Comparison of ENCODE assay signal across 8 mouse cellular contexts in the genomic region with DNA sequence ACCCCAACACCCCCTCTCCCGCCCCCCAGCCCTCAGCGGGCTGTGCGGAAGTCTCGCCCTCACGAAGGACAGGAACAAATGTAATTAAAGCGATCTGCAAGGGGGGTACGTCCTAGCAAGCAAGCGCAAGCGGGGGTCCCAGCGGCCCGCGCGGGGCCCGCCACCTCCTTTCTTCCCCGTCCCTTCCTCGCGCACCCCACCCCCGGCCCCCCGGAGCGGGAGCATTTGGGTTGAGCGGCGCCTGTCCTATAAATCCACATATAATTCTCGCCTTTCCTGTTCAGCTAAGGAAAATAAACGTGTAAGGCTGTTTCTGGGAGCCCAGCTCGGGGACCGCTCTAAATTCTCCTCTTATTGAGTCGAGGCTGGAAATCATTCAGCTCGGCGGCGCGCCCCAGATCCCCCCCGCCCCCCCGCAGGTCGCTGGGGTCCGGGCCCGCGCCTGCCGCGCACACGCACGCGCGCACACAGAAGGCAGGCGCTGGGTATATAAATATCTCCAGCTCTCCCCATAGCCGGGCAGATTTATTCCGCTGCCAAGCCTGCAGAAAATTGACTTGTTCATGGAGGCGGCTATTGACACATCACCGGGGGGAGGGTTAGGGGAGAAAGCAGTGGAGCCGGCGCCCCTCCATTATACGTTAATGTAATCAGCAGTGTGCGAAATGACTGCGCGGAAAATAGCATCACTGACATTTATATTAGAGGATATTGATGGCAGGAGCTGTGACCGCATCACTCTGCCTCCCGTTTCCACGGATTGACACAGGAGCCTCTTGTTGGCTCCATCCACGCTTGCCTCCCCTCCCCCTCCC.
DNase-seq lines count a peak whose midpoint lies in the region; ATAC-seq and TF ChIP-seq lines count a peak whose summit lies in the region.

No protein-coding gene starts in this region.

- H3K36me3 ChIP-seq in spleen, adult 2 months (ENCODE audit: control insufficient read depth, insufficient read depth, low read length) = no peaks in the 10 kb centered on the region
- H3K36me3 ChIP-seq in intestine, postnatal 0 days (ENCODE audit: control insufficient read depth, insufficient read depth) = no peaks in the 10 kb centered on the region
- H3K36me3 ChIP-seq in liver, embryonic 13.5 days = no peaks in the 10 kb centered on the region

- no peak for DNase-seq in spleen, adult 2 months (ENCODE audit: low read depth in 1 of 2, low spot score in 2 of 2)
- no peak for DNase-seq in spleen, adult 12 weeks (ENCODE audit: low spot score)
- DNase-seq in cerebellum, postnatal 14 days = peak; percentile 86 to 87
- DNase-seq in gastrocnemius, adult 8-10 months (ENCODE audit: low spot score in 2 of 2) = peak; percentile 35 to 54
- DNase-seq in liver, embryonic 13.5 days = no peak
- DNase-seq in right cerebral cortex, adult 2 months (ENCODE audit: low spot score in 2 of 2) = peak; percentile 80
- no peak for DNase-seq in adipocyte (ENCODE audit: low spot score)

- TF ChIP-seq POLR2A in spleen, adult 2 months (IDR thresholded peaks at IDR 0.05; ENCODE audit: low read depth, low read length) = no peak

- no peak for TF ChIP-seq CTCF in spleen, adult 2 months (IDR thresholded peaks at IDR 0.05; ENCODE audit: extremely low read depth, insufficient read depth, insufficient read length, insufficient replicate concordance)
- no peak for TF ChIP-seq CTCF in intestine, postnatal 0 days (IDR thresholded peaks at IDR 0.05; ENCODE audit: low read depth)

- peak overlapping the region; percentile 82 for H3K4me2 ChIP-seq in intestine, postnatal 0 days (replicated peaks; ENCODE audit: low read depth)
- peak overlapping the region; percentile 73 for H3K4me2 ChIP-seq in liver, embryonic 13.5 days

- H3K4me3 ChIP-seq in spleen, adult 2 months (ENCODE audit: extremely low read depth, insufficient read depth, insufficient read length) = peak overlapping the region; percentile 48; the same call in 1 of the 2 replicates
- peak overlapping the region; percentile 50 for H3K4me3 ChIP-seq in intestine, postnatal 0 days (ENCODE audit: low read depth, low read length)
- H3K4me3 ChIP-seq in liver, embryonic 13.5 days (replicated peaks) = peak overlapping the region; percentile 53

- peaks cover 9% of the 10 kb centered on the region; the same call in 1 of the 2 replicates for H3K4me1 ChIP-seq in spleen, adult 2 months (ENCODE audit: control insufficient read depth, insufficient read depth, insufficient read length)
- no peaks in the 10 kb centered on the region; the same call in 1 of the 2 replicates for H3K4me1 ChIP-seq in intestine, postnatal 0 days (replicated peaks; ENCODE audit: control insufficient read depth, insufficient read depth, low read length)
- peaks cover 12% of the 10 kb centered on the region for H3K4me1 ChIP-seq in liver, embryonic 13.5 days (replicated peaks)

- H3K27me3 ChIP-seq in spleen, adult 2 months (ENCODE audit: control insufficient read depth, insufficient read depth, low read length) = peaks cover 23% of the 10 kb centered on the region
- H3K27me3 ChIP-seq in intestine, postnatal 0 days (replicated peaks; ENCODE audit: control insufficient read depth, insufficient read depth, low read length) = peaks cover 76% of the 10 kb centered on the region
- H3K27me3 ChIP-seq in liver, embryonic 13.5 days = peaks cover 98% of the 10 kb centered on the region

- no peak overlapping the region for H3K27ac ChIP-seq in spleen, adult 2 months (ENCODE audit: insufficient read depth, low read length)
- no peak overlapping the region for H3K27ac ChIP-seq in intestine, postnatal 0 days (ENCODE audit: low read depth, low read length)
- H3K27ac ChIP-seq in liver, embryonic 13.5 days = no peak overlapping the region

- no peaks in the 10 kb centered on the region for H3K9me3 ChIP-seq in intestine, postnatal 0 days (ENCODE audit: control insufficient read depth)
- no peaks in the 10 kb centered on the region for H3K9me3 ChIP-seq in liver, embryonic 13.5 days (replicated peaks)

- H3K9ac ChIP-seq in intestine, postnatal 0 days (ENCODE audit: low read depth, low read length) = peak overlapping the region; percentile 38; the same call in 1 of the 2 replicates
- 0 out of 2 replicates have a peak overlapping the region, but pooled peaks have one; percentile 26 for H3K9ac ChIP-seq in liver, embryonic 13.5 days

- WGBS in spleen, adult 2 months = under 1% methylated on average over 57 of the region's 58 CpGs
- WGBS in intestine, postnatal 0 days = under 1% methylated on average over 58 of the region's 58 CpGs
- under 1% methylated on average over 57 of the region's 58 CpGs for WGBS in liver, embryonic 13.5 days (ENCODE audit: insufficient replicate concordance)

- no peak for ATAC-seq in intestine, postnatal 0 days
- no peak for ATAC-seq in liver, embryonic 13.5 days (ENCODE audit: low read depth)

Comparison
In these comparisons a context has a peak if more than half of its experiments do, and no peak if none do; other contexts are left out.
1. DNase-seq: peak in cerebellum, postnatal 14 days (2 of 2), gastrocnemius, adult 8-10 months (2 of 2) and right cerebral cortex, adult 2 months (2 of 2); none in spleen, adult 2 months (0 of 2), spleen, adult 12 weeks (single experiment), liver, embryonic 13.5 days (single experiment) and adipocyte (single experiment).
2. Peak in every context shown above with its lines, with median percentiles within 50 percentile points of each other: H3K4me3 ChIP-seq.